Comparison of ENCODE assay signal across 12 mouse cellular contexts in the genomic region with DNA sequence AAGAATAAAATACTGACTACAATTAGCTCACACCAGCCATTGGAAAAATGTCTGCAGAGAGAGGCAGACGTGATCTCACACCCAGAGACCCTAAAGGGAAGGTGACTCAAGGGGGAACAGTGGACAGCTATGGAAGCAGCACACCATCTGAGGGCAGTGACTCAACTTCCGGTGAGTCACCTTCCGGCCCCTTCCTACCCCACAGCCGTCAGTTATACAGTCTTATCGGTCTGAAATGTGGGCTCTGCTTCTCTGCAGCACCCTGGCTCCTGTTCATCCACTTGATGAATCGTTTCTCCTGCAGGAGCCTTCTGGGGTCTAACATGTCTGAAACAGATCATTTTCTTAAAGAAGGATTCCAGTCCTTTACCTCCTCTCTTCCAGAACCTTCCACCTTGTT.
A peak's percentile ranks its signal among the peaks of the same experiment; 100 is the strongest.
DNase-seq lines count a peak whose midpoint lies in the region; ATAC-seq and TF ChIP-seq lines count a peak whose summit lies in the region.
"Had no signal": no experiment of that assay in that cellular context is flagged by ENCODE, and none has a peak within 500 bp of the region (broad histone marks: within the 10 kb centered on the region; RNA-seq: fewer than 3 reads in every experiment).

No protein-coding gene starts in this region.

- H3K9ac ChIP-seq in intestine, embryonic 16.5 days (ENCODE audit: low read depth, low read length): no peak overlapping the region
- H3K9ac ChIP-seq in intestine, embryonic 15.5 days: no peak overlapping the region
- H3K9ac ChIP-seq in heart, embryonic 15.5 days: no peak overlapping the region
- H3K9ac ChIP-seq: hindbrain, embryonic 15.5 days; stomach, embryonic 15.5 days had no signal

- no peaks in the 10 kb centered on the region for H3K9me3 ChIP-seq in intestine, embryonic 16.5 days (ENCODE audit: control insufficient read depth, low read length)
- H3K9me3 ChIP-seq in intestine, embryonic 15.5 days: no peaks in the 10 kb centered on the region
- no peaks in the 10 kb centered on the region for H3K9me3 ChIP-seq in heart, embryonic 15.5 days (replicated peaks)
- H3K9me3 ChIP-seq: hindbrain, embryonic 15.5 days; neural tube, embryonic 13.5 days; stomach, embryonic 15.5 days had no signal

- no peak for TF ChIP-seq CTCF in Patski (IDR thresholded peaks at IDR 0.05)

- no peaks in the 10 kb centered on the region for H3K36me3 ChIP-seq in intestine, embryonic 16.5 days (ENCODE audit: control insufficient read depth, insufficient read depth, low read length)
- H3K36me3 ChIP-seq in intestine, embryonic 15.5 days: no peaks in the 10 kb centered on the region
- no peaks in the 10 kb centered on the region for H3K36me3 ChIP-seq in heart, embryonic 15.5 days
- H3K36me3 ChIP-seq: hindbrain, embryonic 15.5 days; neural tube, embryonic 13.5 days; stomach, embryonic 15.5 days had no signal

- WGBS in intestine, embryonic 16.5 days: 55% methylated on average over 6 of the region's 6 CpGs
- 60% methylated on average over 6 of the region's 6 CpGs for WGBS in intestine, embryonic 15.5 days
- 24% methylated on average over 6 of the region's 6 CpGs for WGBS in heart, embryonic 15.5 days

- POLR2A ChIA-PET in Patski (lab: Charles Lee): no interaction called here

- in situ Hi-C loops in Patski (cut with MboI; ENCODE audit: low pct_unique_long_range_greater_than_20kb): no loop called here

- no peak overlapping the region for H3K4me3 ChIP-seq in intestine, embryonic 16.5 days (ENCODE audit: low read length)
- no peak overlapping the region for H3K4me3 ChIP-seq in intestine, embryonic 15.5 days (replicated peaks)
- no peak overlapping the region for H3K4me3 ChIP-seq in heart, embryonic 15.5 days
- H3K4me3 ChIP-seq: stomach, embryonic 15.5 days had no signal

- no peak overlapping the region for H3K27ac ChIP-seq in intestine, embryonic 16.5 days (ENCODE audit: low read length)
- H3K27ac ChIP-seq in intestine, embryonic 15.5 days: no peak overlapping the region
- peak overlapping the region; percentile 53 for H3K27ac ChIP-seq in heart, embryonic 15.5 days
- H3K27ac ChIP-seq: neural tube, embryonic 13.5 days; stomach, embryonic 15.5 days had no signal

- peak; percentile 65 for ATAC-seq in intestine, embryonic 16.5 days
- no peak; the same call in 1 of the 2 replicates for ATAC-seq in intestine, embryonic 15.5 days
- ATAC-seq in Patski: peak; percentile 60
- ATAC-seq in heart, embryonic 15.5 days (replicated peaks; ENCODE audit: insufficient number of reproducible peaks, insufficient read depth, low FRiP score, low read depth): peak; percentile 55; the same call in 1 of the 2 replicates
- peak; percentile 86 for ATAC-seq in monocyte, adult 5-6 weeks (replicated peaks; ENCODE audit: insufficient number of reproducible peaks, low FRiP score, low TSS enrichment, poor library complexity, severe bottlenecking)

- H3K4me1 ChIP-seq in intestine, embryonic 16.5 days (ENCODE audit: control insufficient read depth, insufficient read depth, low read length): no peaks in the 10 kb centered on the region; the same call in 1 of the 2 replicates
- H3K4me1 ChIP-seq in intestine, embryonic 15.5 days (replicated peaks): peaks cover 4% of the 10 kb centered on the region; the same call in 1 of the 2 replicates
- peaks cover 5% of the 10 kb centered on the region; the same call in 1 of the 2 replicates for H3K4me1 ChIP-seq in heart, embryonic 15.5 days (replicated peaks)

- no peaks in the 10 kb centered on the region for H3K27me3 ChIP-seq in intestine, embryonic 16.5 days (replicated peaks; ENCODE audit: control insufficient read depth, insufficient read depth, low read length)
- H3K27me3 ChIP-seq in intestine, embryonic 15.5 days (replicated peaks): no peaks in the 10 kb centered on the region
- no peaks in the 10 kb centered on the region for H3K27me3 ChIP-seq in Patski
- no peaks in the 10 kb centered on the region for H3K27me3 ChIP-seq in heart, embryonic 15.5 days
- H3K27me3 ChIP-seq: hindbrain, embryonic 15.5 days; neural tube, embryonic 13.5 days; stomach, embryonic 15.5 days had no signal

- CTCF ChIA-PET in Patski (lab: Charles Lee): interaction anchor here (0.7 to 0.9 kb wide), 3 partner anchors 10 to 23 kb away, joined by 3 read pairs; no protein-coding TSS in a partner anchor

- no peak for DNase-seq in Patski (ENCODE audit: low read depth, low spot score)
- DNase-seq in layer of hippocampus, adult 18-20 months (ENCODE audit: low spot score in 2 of 2): no peak
- DNase-seq in spleen, adult 18-20 months: no peak
- no peak for DNase-seq in thymus, postnatal 0 days (ENCODE audit: low spot score)
- DNase-seq: cerebellum, postnatal 36 days had no signal

- no peak overlapping the region for H3K4me2 ChIP-seq in intestine, embryonic 16.5 days (ENCODE audit: low read depth, low read length)
- no peak overlapping the region for H3K4me2 ChIP-seq in intestine, embryonic 15.5 days (replicated peaks)
- H3K4me2 ChIP-seq in heart, embryonic 15.5 days: no peak overlapping the region
- H3K4me2 ChIP-seq: stomach, embryonic 15.5 days had no signal
